Mouse (Mus musculus): ENCODE results near the gene Nbl1.

DNA sequence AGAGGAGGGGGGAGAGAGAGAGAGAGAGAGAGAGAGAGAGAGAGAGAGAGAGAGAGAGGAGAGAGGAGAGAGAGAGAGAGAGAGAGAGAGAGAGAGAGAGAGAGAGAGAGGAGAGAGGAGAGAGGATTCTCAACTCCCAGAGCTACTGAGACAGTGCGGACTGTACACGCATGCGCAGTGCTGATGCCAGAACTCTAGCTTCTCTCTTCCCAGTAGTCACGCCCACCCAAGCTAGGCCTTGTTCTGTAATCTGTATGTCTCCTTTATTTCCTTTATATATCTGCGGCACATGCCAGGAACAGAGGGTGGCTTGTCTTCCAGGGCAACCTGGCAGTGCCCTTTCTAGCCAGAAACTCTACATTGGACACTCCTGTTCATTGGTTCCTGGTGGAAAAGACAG lies 28.0 kb downstream of the Nbl1 start:
- TF ChIP-seq CTCF (IDR thresholded peaks at IDR 0.05; ENCODE audit: control insufficient read depth, insufficient read depth, insufficient replicate concordance, low read depth, low read length): no peak
- no peak for TF ChIP-seq POLR2A (IDR thresholded peaks at IDR 0.05; ENCODE audit: control insufficient read depth, low read depth, low read length)

Measured in testis, adult 2 months (tissue).